Comparison of ENCODE assay signal across 8 mouse cellular contexts in genomic region chr11:102431018-102431645, GRCm38 (mm10). TPM values are rescaled to one million over a fixed set of nuclear protein-coding genes. Genes with fewer than 3 reads are reported as not detected.
DNase-seq lines count a peak whose midpoint lies in the region; ATAC-seq lines count a peak whose summit lies in the region.

No protein-coding gene starts in this region.

- H3K4me2 ChIP-seq in embryonic facial prominence, embryonic 14.5 days (ENCODE audit: low read depth, low read length): peak overlapping the region; percentile 93
- peak overlapping the region; percentile 64 for H3K4me2 ChIP-seq in heart, embryonic 11.5 days
- peak overlapping the region; percentile 97 for H3K4me2 ChIP-seq in kidney, embryonic 15.5 days
- peak overlapping the region; percentile 97 for H3K4me2 ChIP-seq in liver, embryonic 15.5 days
- peak overlapping the region; percentile 99 for H3K4me2 ChIP-seq in neural tube, embryonic 11.5 days (ENCODE audit: low read depth)

- peak; percentile 56 for ATAC-seq in embryonic facial prominence, embryonic 14.5 days (ENCODE audit: low read depth)
- ATAC-seq in heart, embryonic 11.5 days (replicated peaks; ENCODE audit: insufficient number of reproducible peaks, low FRiP score, low TSS enrichment): peak; percentile 28
- 0 out of 2 replicates have a peak, but pooled peaks have one; percentile 19 for ATAC-seq in kidney, embryonic 15.5 days (replicated peaks; ENCODE audit: low FRiP score)
- ATAC-seq in liver, embryonic 15.5 days (ENCODE audit: insufficient read depth): peak; percentile 14; the same call in 1 of the 2 replicates
- 0 out of 2 replicates have a peak, but pooled peaks have one; percentile 49 for ATAC-seq in neural tube, embryonic 11.5 days (ENCODE audit: insufficient read depth, low FRiP score, low TSS enrichment)

- H3K27me3 ChIP-seq in embryonic facial prominence, embryonic 14.5 days (replicated peaks; ENCODE audit: control insufficient read depth, insufficient read depth, low read length): no peaks in the 10 kb centered on the region
- no peaks in the 10 kb centered on the region for H3K27me3 ChIP-seq in heart, embryonic 11.5 days (ENCODE audit: control insufficient read depth, insufficient read depth, low read length)
- H3K27me3 ChIP-seq in kidney, embryonic 15.5 days: no peaks in the 10 kb centered on the region
- peaks cover 47% of the 10 kb centered on the region for H3K27me3 ChIP-seq in liver, embryonic 15.5 days
- no peaks in the 10 kb centered on the region for H3K27me3 ChIP-seq in neural tube, embryonic 11.5 days (ENCODE audit: control insufficient read depth, insufficient read depth, low read length)

- H3K36me3 ChIP-seq in embryonic facial prominence, embryonic 14.5 days (ENCODE audit: control insufficient read depth, insufficient read depth, low read length): peaks cover 33% of the 10 kb centered on the region
- peaks cover 8% of the 10 kb centered on the region for H3K36me3 ChIP-seq in heart, embryonic 11.5 days (ENCODE audit: control insufficient read depth, insufficient read depth, low read length)
- peaks cover 26% of the 10 kb centered on the region for H3K36me3 ChIP-seq in kidney, embryonic 15.5 days
- H3K36me3 ChIP-seq in liver, embryonic 15.5 days (replicated peaks): peaks cover 13% of the 10 kb centered on the region
- H3K36me3 ChIP-seq in neural tube, embryonic 11.5 days (ENCODE audit: control insufficient read depth, insufficient read depth, low read length): peaks cover 5% of the 10 kb centered on the region

- H3K27ac ChIP-seq in embryonic facial prominence, embryonic 14.5 days (replicated peaks; ENCODE audit: low read depth, low read length): peak overlapping the region; percentile 80
- peak overlapping the region; percentile 60 for H3K27ac ChIP-seq in heart, embryonic 11.5 days (ENCODE audit: low read depth, low read length)
- H3K27ac ChIP-seq in kidney, embryonic 15.5 days: peak overlapping the region; percentile 92
- peak overlapping the region; percentile 79 for H3K27ac ChIP-seq in liver, embryonic 15.5 days (replicated peaks)
- 0 out of 2 replicates have a peak overlapping the region, but pooled peaks have one; percentile 35 for H3K27ac ChIP-seq in neural tube, embryonic 11.5 days (ENCODE audit: low read depth, low read length)

- peak overlapping the region; percentile 65 for H3K9ac ChIP-seq in embryonic facial prominence, embryonic 14.5 days (ENCODE audit: low read depth, low read length)
- peak overlapping the region; percentile 69 for H3K9ac ChIP-seq in heart, embryonic 11.5 days (ENCODE audit: low read depth, low read length)
- peak overlapping the region; percentile 64 for H3K9ac ChIP-seq in kidney, embryonic 15.5 days
- peak overlapping the region; percentile 73 for H3K9ac ChIP-seq in liver, embryonic 15.5 days
- H3K9ac ChIP-seq in neural tube, embryonic 11.5 days (ENCODE audit: low read length): peak overlapping the region; percentile 42

- peak; percentile 79 for DNase-seq in CD4-positive helper T cell, adult 2 months (ENCODE audit: low read depth, low spot score)
- DNase-seq in adrenal gland, postnatal 25 days: peak; percentile 74
- peak; percentile 91 for DNase-seq in embryonic facial prominence, embryonic 14.5 days (ENCODE audit: low spot score)
- peak; percentile 80 for DNase-seq in neural tube, embryonic 11.5 days (ENCODE audit: low spot score)
- peak; percentile 58 to 82 for DNase-seq in thymus, postnatal 10 days (ENCODE audit: low spot score in 2 of 2)

- H3K4me1 ChIP-seq in embryonic facial prominence, embryonic 14.5 days (ENCODE audit: control insufficient read depth, insufficient read depth, low read length): 0 out of 2 replicates have a peak, but pooled peaks cover 3% of the 10 kb centered on the region
- H3K4me1 ChIP-seq in heart, embryonic 11.5 days (ENCODE audit: control insufficient read depth, insufficient read depth, low read length): peaks cover 20% of the 10 kb centered on the region
- H3K4me1 ChIP-seq in kidney, embryonic 15.5 days: peaks cover 33% of the 10 kb centered on the region
- H3K4me1 ChIP-seq in liver, embryonic 15.5 days (replicated peaks): peaks cover 42% of the 10 kb centered on the region
- no peaks in the 10 kb centered on the region for H3K4me1 ChIP-seq in neural tube, embryonic 11.5 days (ENCODE audit: control insufficient read depth, insufficient read depth, low read length)

- 0% methylated on average over 7 of the region's 7 CpGs for WGBS in embryonic facial prominence, embryonic 14.5 days
- 3% methylated on average over 7 of the region's 7 CpGs for WGBS in heart, embryonic 11.5 days (ENCODE audit: insufficient replicate concordance)
- 0% methylated on average over 7 of the region's 7 CpGs for WGBS in kidney, embryonic 15.5 days
- WGBS in liver, embryonic 15.5 days (ENCODE audit: insufficient replicate concordance): 2% methylated on average over 7 of the region's 7 CpGs
- under 1% methylated on average over 7 of the region's 7 CpGs for WGBS in neural tube, embryonic 11.5 days

- H3K4me3 ChIP-seq in embryonic facial prominence, embryonic 14.5 days (ENCODE audit: low read depth, low read length): peak overlapping the region; percentile 67
- peak overlapping the region; percentile 64 for H3K4me3 ChIP-seq in heart, embryonic 11.5 days (ENCODE audit: low read depth, low read length)
- H3K4me3 ChIP-seq in kidney, embryonic 15.5 days (replicated peaks): peak overlapping the region; percentile 68
- H3K4me3 ChIP-seq in liver, embryonic 15.5 days (replicated peaks): peak overlapping the region; percentile 67
- peak overlapping the region; percentile 55 for H3K4me3 ChIP-seq in neural tube, embryonic 11.5 days (ENCODE audit: low read depth, low read length)

- no peaks in the 10 kb centered on the region for H3K9me3 ChIP-seq in embryonic facial prominence, embryonic 14.5 days (ENCODE audit: control insufficient read depth, low read length)
- H3K9me3 ChIP-seq in heart, embryonic 11.5 days (replicated peaks; ENCODE audit: control insufficient read depth, low read length): no peaks in the 10 kb centered on the region
- H3K9me3 ChIP-seq in kidney, embryonic 15.5 days (replicated peaks): no peaks in the 10 kb centered on the region
- H3K9me3 ChIP-seq in liver, embryonic 15.5 days (replicated peaks): no peaks in the 10 kb centered on the region
- no peaks in the 10 kb centered on the region for H3K9me3 ChIP-seq in neural tube, embryonic 11.5 days (ENCODE audit: control insufficient read depth, low read length)

RNA-seq across cellular contexts. Expression of gene Grn, which starts 1.0 kb away (rescaled TPM):
- total RNA-seq in adrenal gland, postnatal 25 days (2021): 198 and 230 TPM in 2 replicates
- polyA plus RNA-seq in embryonic facial prominence, embryonic 14.5 days (2014; fragmentation: Nextera tagmentation; extraction: Ambion mirVana): 121 and 129 TPM in 2 replicates
- polyA plus RNA-seq in heart, embryonic 11.5 days (2014; fragmentation: Nextera tagmentation; extraction: Ambion mirVana): 110 and 113 TPM in 2 replicates
- polyA plus RNA-seq in kidney, embryonic 15.5 days (2015; fragmentation: Nextera tagmentation; extraction: Ambion mirVana): 151 and 172 TPM in 2 replicates
- polyA plus RNA-seq in liver, embryonic 15.5 days (2015; fragmentation: Nextera tagmentation; extraction: Ambion mirVana): 94.8 and 121 TPM in 2 replicates
- polyA plus RNA-seq in neural tube, embryonic 11.5 days (2014; fragmentation: Nextera tagmentation; extraction: Ambion mirVana): 54.2 and 54.8 TPM in 2 replicates

RNA-seq across cellular contexts. Expression of gene Fam171a2, which starts 16.4 kb away (rescaled TPM):
- total RNA-seq in adrenal gland, postnatal 25 days (2021): 4.3 and 8.7 TPM in 2 replicates
- polyA plus RNA-seq in embryonic facial prominence, embryonic 14.5 days (2014; fragmentation: Nextera tagmentation; extraction: Ambion mirVana): 6.8 and 10.7 TPM in 2 replicates
- polyA plus RNA-seq in heart, embryonic 11.5 days (2014; fragmentation: Nextera tagmentation; extraction: Ambion mirVana): 3.1 and 5.1 TPM in 2 replicates
- 6.9 and 7.1 TPM in 2 replicates for polyA plus RNA-seq in kidney, embryonic 15.5 days (2015; fragmentation: Nextera tagmentation; extraction: Ambion mirVana)
- 0.28 and 0.61 TPM in 2 replicates for polyA plus RNA-seq in liver, embryonic 15.5 days (2015; fragmentation: Nextera tagmentation; extraction: Ambion mirVana)
- 11.6 and 12.0 TPM in 2 replicates for polyA plus RNA-seq in neural tube, embryonic 11.5 days (2014; fragmentation: Nextera tagmentation; extraction: Ambion mirVana)

RNA-seq across cellular contexts. Expression of gene Slc25a39, which starts 23.4 kb away (rescaled TPM):
- total RNA-seq in adrenal gland, postnatal 25 days (2021): 439 and 629 TPM in 2 replicates
- 190 and 194 TPM in 2 replicates for polyA plus RNA-seq in embryonic facial prominence, embryonic 14.5 days (2014; fragmentation: Nextera tagmentation; extraction: Ambion mirVana)
- polyA plus RNA-seq in heart, embryonic 11.5 days (2014; fragmentation: Nextera tagmentation; extraction: Ambion mirVana): 274 and 281 TPM in 2 replicates
- 271 and 298 TPM in 2 replicates for polyA plus RNA-seq in kidney, embryonic 15.5 days (2015; fragmentation: Nextera tagmentation; extraction: Ambion mirVana)
- polyA plus RNA-seq in liver, embryonic 15.5 days (2015; fragmentation: Nextera tagmentation; extraction: Ambion mirVana): 451 and 525 TPM in 2 replicates
- 174 and 184 TPM in 2 replicates for polyA plus RNA-seq in neural tube, embryonic 11.5 days (2014; fragmentation: Nextera tagmentation; extraction: Ambion mirVana)

RNA-seq across cellular contexts. Expression of gene Rundc3a, which starts 37.9 kb away (rescaled TPM):
- 24.4 and 39.7 TPM in 2 replicates for total RNA-seq in adrenal gland, postnatal 25 days (2021)
- 7.1 and 7.8 TPM in 2 replicates for polyA plus RNA-seq in embryonic facial prominence, embryonic 14.5 days (2014; fragmentation: Nextera tagmentation; extraction: Ambion mirVana)
- 1.3 TPM in 2 replicates for polyA plus RNA-seq in heart, embryonic 11.5 days (2014; fragmentation: Nextera tagmentation; extraction: Ambion mirVana)
- 2.5 and 4.9 TPM in 2 replicates for polyA plus RNA-seq in kidney, embryonic 15.5 days (2015; fragmentation: Nextera tagmentation; extraction: Ambion mirVana)
- 2.2 and 2.4 TPM in 2 replicates for polyA plus RNA-seq in liver, embryonic 15.5 days (2015; fragmentation: Nextera tagmentation; extraction: Ambion mirVana)
- polyA plus RNA-seq in neural tube, embryonic 11.5 days (2014; fragmentation: Nextera tagmentation; extraction: Ambion mirVana): 46.7 and 51.5 TPM in 2 replicates

RNA-seq across cellular contexts. Expression of gene Itga2b, which starts 38.8 kb away (rescaled TPM):
- 2.2 and 4.7 TPM in 2 replicates for total RNA-seq in adrenal gland, postnatal 25 days (2021)
- 6.0 and 6.6 TPM in 2 replicates for polyA plus RNA-seq in embryonic facial prominence, embryonic 14.5 days (2014; fragmentation: Nextera tagmentation; extraction: Ambion mirVana)
- polyA plus RNA-seq in heart, embryonic 11.5 days (2014; fragmentation: Nextera tagmentation; extraction: Ambion mirVana): 8.5 and 15.8 TPM in 2 replicates
- 8.2 and 11.0 TPM in 2 replicates for polyA plus RNA-seq in kidney, embryonic 15.5 days (2015; fragmentation: Nextera tagmentation; extraction: Ambion mirVana)
- polyA plus RNA-seq in liver, embryonic 15.5 days (2015; fragmentation: Nextera tagmentation; extraction: Ambion mirVana): 26.9 and 35.1 TPM in 2 replicates
- 5.3 and 6.1 TPM in 2 replicates for polyA plus RNA-seq in neural tube, embryonic 11.5 days (2014; fragmentation: Nextera tagmentation; extraction: Ambion mirVana)

Comparison
In these comparisons a context has a peak if more than half of its experiments do, and no peak if none do; other contexts are left out.
1. Peak in every context shown above with its lines: DNase-seq, ATAC-seq, H3K4me3 ChIP-seq and H3K27ac ChIP-seq.
2. H3K27ac ChIP-seq: peak in every context shown above with its lines; median percentile 92 in kidney, embryonic 15.5 days; 80 in embryonic facial prominence, embryonic 14.5 days; 79 in liver, embryonic 15.5 days; 60 in heart, embryonic 11.5 days; 35 in neural tube, embryonic 11.5 days.